Mouse (Mus musculus): ENCODE results near the gene Ccl20. TPM values are rescaled to one million over a fixed set of nuclear protein-coding genes. Genes with fewer than 3 reads are reported as not detected.

Ccl20 gene
- polyA plus RNA-seq, 1 experiment from 2014 or later, result not detected

GRCm38 (mm10) chr1:83107410-83107978 is 9.1 kb upstream of the Ccl20 start:
- ATAC-seq (ENCODE audit: low read depth), result no peak
- Histone ChIP-seq H3K9ac (no peak overlapping the region), H3K9me3 (no peaks in the 10 kb centered on the region), H3K27me3 (no peaks in the 10 kb centered on the region), H3K4me1 (replicated peaks) (no peaks in the 10 kb centered on the region), H3K27ac (replicated peaks) (no peak overlapping the region), H3K4me2 (no peak overlapping the region), H3K36me3 (no peaks in the 10 kb centered on the region), H3K4me3 (no peak overlapping the region)
- WGBS, result 88% methylated on average over 5 of the region's 5 CpGs

- Histone ChIP-seq H3K4me3 (no peak overlapping the region), H3K27ac (replicated peaks) (no peak overlapping the region), H3K4me2 (no peak overlapping the region), H3K4me1 (replicated peaks) (no peaks in the 10 kb centered on the region), H3K36me3 (no peaks in the 10 kb centered on the region), H3K9ac (no peak overlapping the region), H3K9me3 (no peaks in the 10 kb centered on the region), H3K27me3 (no peaks in the 10 kb centered on the region)
- ATAC-seq (ENCODE audit: low read depth), result no peak
These were observed 5.6 kb upstream of the Ccl20 start for GRCm38 (mm10) chr1:83110992-83111391.

- H3K27me3 ChIP-seq, result no peaks in the 10 kb centered on the region
- WGBS, result 84% methylated on average over 5 of the region's 5 CpGs
- H3K4me2 ChIP-seq, result no peak overlapping the region
- H3K4me3 ChIP-seq, result no peak overlapping the region
- no peaks in the 10 kb centered on the region for H3K36me3 ChIP-seq
- H3K9ac ChIP-seq, result no peak overlapping the region
- H3K27ac ChIP-seq (replicated peaks), result no peak overlapping the region
- no peaks in the 10 kb centered on the region for H3K4me1 ChIP-seq (replicated peaks)
- ATAC-seq (ENCODE audit: low read depth), result no peak
- no peaks in the 10 kb centered on the region for H3K9me3 ChIP-seq
These were observed 4.8 kb upstream of the Ccl20 start for GRCm38 (mm10) chr1:83111726-83112125.

- 95% methylated on average over 3 of the region's 3 CpGs for whole genome bisulfite sequencing
- Histone ChIP-seq H3K9me3 (no peaks in the 10 kb centered on the region), H3K36me3 (no peaks in the 10 kb centered on the region), H3K4me3 (no peak overlapping the region), H3K4me1 (replicated peaks) (no peaks in the 10 kb centered on the region), H3K27me3 (no peaks in the 10 kb centered on the region), H3K27ac (replicated peaks) (no peak overlapping the region), H3K9ac (no peak overlapping the region), H3K4me2 (no peak overlapping the region)
- no peak for ATAC-seq (ENCODE audit: low read depth)
These were observed 651 bp downstream of the Ccl20 start for GRCm38 (mm10) chr1:83117217-83117616.

- no peak overlapping the region for H3K27ac ChIP-seq (replicated peaks)
- ATAC-seq (ENCODE audit: low read depth), result no peak
- no peaks in the 10 kb centered on the region for H3K4me1 ChIP-seq (replicated peaks)
- no peak overlapping the region for H3K4me2 ChIP-seq
- WGBS, result 92% methylated on average over 7 of the region's 7 CpGs
- H3K4me3 ChIP-seq, result no peak overlapping the region
- H3K9ac ChIP-seq, result no peak overlapping the region
- H3K36me3 ChIP-seq, result no peaks in the 10 kb centered on the region
- H3K9me3 ChIP-seq, result no peaks in the 10 kb centered on the region
- no peaks in the 10 kb centered on the region for H3K27me3 ChIP-seq
These were observed 1.1 kb downstream of the Ccl20 start for GRCm38 (mm10) chr1:83117661-83118060.

- no peaks in the 10 kb centered on the region for H3K36me3 ChIP-seq
- H3K9ac ChIP-seq, result no peak overlapping the region
- no peak overlapping the region for H3K4me3 ChIP-seq
- H3K27ac ChIP-seq (replicated peaks), result no peak overlapping the region
- H3K27me3 ChIP-seq, result no peaks in the 10 kb centered on the region
- H3K4me1 ChIP-seq (replicated peaks), result no peaks in the 10 kb centered on the region
- H3K4me2 ChIP-seq, result no peak overlapping the region
- no peak for ATAC-seq (ENCODE audit: low read depth)
- no peaks in the 10 kb centered on the region for H3K9me3 ChIP-seq
These were observed 3.3 kb downstream of the Ccl20 start for GRCm38 (mm10) chr1:83119903-83120302.

- Histone ChIP-seq H3K4me3 (no peak overlapping the region), H3K4me1 (replicated peaks) (no peaks in the 10 kb centered on the region), H3K36me3 (no peaks in the 10 kb centered on the region), H3K9ac (no peak overlapping the region), H3K27ac (replicated peaks) (no peak overlapping the region), H3K9me3 (no peaks in the 10 kb centered on the region), H3K4me2 (no peak overlapping the region), H3K27me3 (no peaks in the 10 kb centered on the region)
- ATAC-seq (ENCODE audit: low read depth), result no peak
- 81% methylated on average over 3 of the region's 3 CpGs for WGBS
These were observed 3.7 kb downstream of the Ccl20 start for GRCm38 (mm10) chr1:83120312-83120711.

GRCm38 (mm10) chr1:83123201-83123600 is 6.6 kb downstream of the Ccl20 start:
- Histone ChIP-seq H3K36me3 (no peaks in the 10 kb centered on the region), H3K4me3 (no peak overlapping the region), H3K9me3 (no peaks in the 10 kb centered on the region), H3K27ac (replicated peaks) (no peak overlapping the region), H3K9ac (no peak overlapping the region), H3K27me3 (no peaks in the 10 kb centered on the region), H3K4me1 (replicated peaks) (no peaks in the 10 kb centered on the region), H3K4me2 (no peak overlapping the region)
- ATAC-seq (ENCODE audit: low read depth), result no peak
- 90% methylated on average over 2 of the region's 2 CpGs for WGBS

GRCm38 (mm10) chr1:83135829-83136228 is 19.3 kb downstream of the Ccl20 start:
- H3K4me1 ChIP-seq (replicated peaks), result no peaks in the 10 kb centered on the region
- no peak overlapping the region for H3K27ac ChIP-seq (replicated peaks)
- H3K4me3 ChIP-seq, result no peak overlapping the region
- no peaks in the 10 kb centered on the region for H3K9me3 ChIP-seq
- 87% methylated on average over 7 of the region's 7 CpGs for WGBS
- no peak for ATAC-seq (ENCODE audit: low read depth)
- no peaks in the 10 kb centered on the region for H3K36me3 ChIP-seq
- H3K27me3 ChIP-seq, result no peaks in the 10 kb centered on the region
- H3K9ac ChIP-seq, result no peak overlapping the region
- H3K4me2 ChIP-seq, result no peak overlapping the region

GRCm38 (mm10) chr1:83137847-83138246 is 21.3 kb downstream of the Ccl20 start:
- 87% methylated on average over 8 of the region's 8 CpGs for WGBS
- Histone ChIP-seq H3K4me3 (no peak overlapping the region), H3K27me3 (no peaks in the 10 kb centered on the region), H3K27ac (replicated peaks) (no peak overlapping the region), H3K9me3 (no peaks in the 10 kb centered on the region), H3K4me2 (no peak overlapping the region), H3K4me1 (replicated peaks) (no peaks in the 10 kb centered on the region), H3K9ac (no peak overlapping the region), H3K36me3 (no peaks in the 10 kb centered on the region)
- ATAC-seq (ENCODE audit: low read depth), result no peak

GRCm38 (mm10) chr1:83138721-83139120 is 22.2 kb downstream of the Ccl20 start:
- no peak overlapping the region for H3K4me2 ChIP-seq
- H3K36me3 ChIP-seq, result no peaks in the 10 kb centered on the region
- no peaks in the 10 kb centered on the region for H3K27me3 ChIP-seq
- ATAC-seq (ENCODE audit: low read depth), result no peak
- no peak overlapping the region for H3K9ac ChIP-seq
- no peaks in the 10 kb centered on the region for H3K9me3 ChIP-seq
- H3K27ac ChIP-seq (replicated peaks), result no peak overlapping the region
- 85% methylated on average over 6 of the region's 6 CpGs for WGBS
- no peaks in the 10 kb centered on the region for H3K4me1 ChIP-seq (replicated peaks)
- no peak overlapping the region for H3K4me3 ChIP-seq

GRCm38 (mm10) chr1:83141510-83141909 is 24.9 kb downstream of the Ccl20 start:
- Histone ChIP-seq H3K27me3 (no peaks in the 10 kb centered on the region), H3K9ac (no peak overlapping the region), H3K36me3 (no peaks in the 10 kb centered on the region), H3K4me3 (no peak overlapping the region), H3K27ac (replicated peaks) (no peak overlapping the region), H3K4me1 (replicated peaks) (no peaks in the 10 kb centered on the region), H3K9me3 (no peaks in the 10 kb centered on the region), H3K4me2 (no peak overlapping the region)
- WGBS, result 86% methylated on average over 8 of the region's 8 CpGs
- no peak for ATAC-seq (ENCODE audit: low read depth)

- WGBS, result 86% methylated on average over 5 of the region's 5 CpGs
- H3K9ac ChIP-seq, result no peak overlapping the region
- no peaks in the 10 kb centered on the region for H3K4me1 ChIP-seq (replicated peaks)
These were observed 25.5 kb downstream of the Ccl20 start for GRCm38 (mm10) chr1:83142055-83142454.

More at GRCm38 (mm10) chr1:83142055-83142454, 25.5 kb downstream of the Ccl20 start:
- Histone ChIP-seq H3K27me3 (no peaks in the 10 kb centered on the region), H3K9me3 (no peaks in the 10 kb centered on the region), H3K4me3 (no peak overlapping the region), H3K27ac (replicated peaks) (no peak overlapping the region), H3K4me2 (no peak overlapping the region), H3K36me3 (no peaks in the 10 kb centered on the region)
- no peak for ATAC-seq (ENCODE audit: low read depth)

Measured in neural tube, embryonic 13.5 days (tissue).